Mouse (Mus musculus) midbrain, embryonic 11.5 days (tissue): ENCODE measurements around the gene B4galnt1. TPM values are rescaled to one million over a fixed set of nuclear protein-coding genes. Genes with fewer than 3 reads are reported as not detected.

Experiments used
- ATAC-seq: fragments of 200-750 bp; cut with Nextera tagmentation; 2 replicates; pipeline ENCODE4 v1.8.0; 2017; ENCODE audit warnings: moderate TSS enrichment, moderate library complexity; ENCODE audit not compliant: low FRiP score
- DNase-seq: peaks from one replicate; pipeline ENCODE4 v3.0.0; 2015; ENCODE audit warnings: low spot score; ENCODE audit errors: missing footprints
- H3K27ac ChIP-seq: fragments of 300-500 bp; sonication (generic); 2 replicates; pipeline ENCODE4 v1.5.1; 2014; ENCODE audit warnings: low read depth, low read length
- H3K27me3 ChIP-seq: fragments of 300-500 bp; sonication (generic); 2 replicates; pipeline ENCODE4 v1.6.1; 2014; ENCODE audit warnings: mild to moderate bottlenecking, low read length, moderate library complexity, mixed read lengths; ENCODE audit not compliant: control insufficient read depth, insufficient read depth
- H3K36me3 ChIP-seq: fragments of 300-500 bp; sonication (generic); 2 replicates; pipeline ENCODE4 v1.6.1; 2014; ENCODE audit warnings: mild to moderate bottlenecking, low read length, moderate library complexity, mixed read lengths; ENCODE audit not compliant: control insufficient read depth, insufficient read depth
- H3K4me1 ChIP-seq: fragments of 300-500 bp; sonication (generic); 2 replicates; pipeline ENCODE4 v1.6.1; 2014; ENCODE audit warnings: low read length; ENCODE audit not compliant: control insufficient read depth, insufficient read depth
- H3K4me2 ChIP-seq: fragments of 300-500 bp; sonication (generic); 2 replicates; pipeline ENCODE4 v1.6.1; 2014; ENCODE audit warnings: mild to moderate bottlenecking, moderate library complexity
- H3K4me3 ChIP-seq: fragments of 300-500 bp; sonication (generic); 2 replicates; pipeline ENCODE4 v1.5.1; 2014; ENCODE audit warnings: low read depth, low read length
- H3K9ac ChIP-seq: fragments of 300-500 bp; sonication (generic); 2 replicates; pipeline ENCODE4 v1.6.1; 2014; ENCODE audit warnings: low read length
- H3K9me3 ChIP-seq: fragments of 300-500 bp; sonication (generic); 2 replicates; pipeline ENCODE4 v1.6.1; 2016; ENCODE audit warnings: low read length; ENCODE audit not compliant: control insufficient read depth
- WGBS: fragments of 180-500 bp; shearing (Covaris S2); extraction: QIAGEN DNeasy Blood & Tissue Kit; methylation state at CpG from one replicate; pipeline ENCODE4 v1.1.7; 2014; 5-methylcytosine and 5-hydroxymethylcytosine counted together
- polyA plus RNA-seq: library from polyadenylated mRNA; unstranded; fragments of >200 nt; fragmentation: Nextera tagmentation; extraction: Ambion mirVana; gene quantifications from 2 replicates; pipeline ENCODE4 v1.2.1, GENCODE M21; 2014

The B4galnt1 gene
- polyA plus RNA-seq, 1 experiment from 2014 or later = 9.4 TPM

DNA sequence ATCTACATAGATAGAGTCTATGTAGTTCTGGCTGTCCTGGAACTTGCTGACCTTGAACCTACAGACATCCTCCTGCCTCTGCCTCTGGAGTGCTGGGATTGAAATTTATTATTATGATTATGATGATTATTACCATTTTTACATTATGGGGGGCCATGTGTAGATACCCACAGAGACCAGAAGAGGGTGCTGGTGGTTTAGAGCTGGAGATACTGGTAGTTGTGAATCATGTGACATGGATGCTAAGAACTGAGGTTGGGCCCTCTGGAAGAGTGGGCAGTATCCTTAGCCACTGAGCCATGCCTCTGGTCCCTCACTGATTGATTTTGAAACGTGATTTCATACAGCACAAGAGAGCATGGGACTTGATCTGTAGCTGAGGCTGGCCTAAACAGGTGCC is 21.4 kb downstream of the B4galnt1 start:
- H3K27me3 ChIP-seq = no peaks in the 10 kb centered on the region; the same call in 1 of the 2 replicates
- H3K9me3 ChIP-seq = no peaks in the 10 kb centered on the region
- H3K4me3 ChIP-seq = no peak overlapping the region
- peaks cover 24% of the 10 kb centered on the region for H3K4me1 ChIP-seq
- 82% methylated on average over 1 of the region's 1 CpGs for WGBS
- no peak for DNase-seq
- no peak overlapping the region; the same call in 1 of the 2 replicates for H3K4me2 ChIP-seq
- no peak for ATAC-seq
- H3K36me3 ChIP-seq = peaks cover 7% of the 10 kb centered on the region; the same call in 1 of the 2 replicates
- no peak overlapping the region for H3K9ac ChIP-seq
- H3K27ac ChIP-seq = no peak overlapping the region

DNA sequence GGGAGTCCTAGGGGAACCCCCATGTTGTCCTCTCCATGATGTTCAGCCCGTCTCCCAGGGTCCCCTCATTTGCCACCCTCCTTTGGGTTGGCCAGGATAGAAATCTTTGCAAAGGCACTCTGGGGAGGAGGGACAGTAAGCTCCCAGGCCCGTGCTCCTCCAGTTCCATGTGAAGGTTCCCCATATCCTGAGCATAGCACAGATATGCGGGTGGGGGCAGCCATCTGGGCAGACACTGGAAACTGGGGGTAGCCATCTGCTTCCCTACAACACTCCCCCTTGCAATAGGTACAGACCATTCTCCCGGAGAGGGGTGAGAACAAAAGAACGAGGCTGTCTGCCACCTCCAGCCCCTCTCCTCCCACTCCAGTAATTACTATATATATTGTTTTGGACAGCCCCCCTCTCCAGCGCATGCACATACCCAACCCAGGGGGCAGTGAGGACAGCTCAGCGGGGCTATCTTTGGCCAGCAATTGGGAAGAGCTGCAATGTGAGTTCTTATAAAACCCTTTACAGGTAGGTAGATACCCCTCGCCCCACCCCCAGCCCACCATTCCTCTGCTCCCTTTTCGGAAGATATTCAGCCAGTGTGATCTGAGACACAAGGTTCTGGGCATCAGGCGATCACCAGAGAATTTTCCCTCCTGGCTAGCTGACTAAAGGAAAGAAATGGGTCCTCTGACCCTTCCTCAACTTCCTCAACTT is 22.5 kb downstream of the B4galnt1 start:
- H3K4me1 ChIP-seq = peaks cover 24% of the 10 kb centered on the region
- WGBS = 55% methylated on average over 10 of the region's 10 CpGs
- H3K4me3 ChIP-seq = peak overlapping the region; percentile 72
- no peak overlapping the region for H3K27ac ChIP-seq
- no peaks in the 10 kb centered on the region; the same call in 1 of the 2 replicates for H3K27me3 ChIP-seq
- H3K9ac ChIP-seq = peak overlapping the region; percentile 81
- ATAC-seq (no peak), DNase-seq (peak; percentile 88)
- H3K4me2 ChIP-seq = peak overlapping the region; percentile 92
- peaks cover 7% of the 10 kb centered on the region; the same call in 1 of the 2 replicates for H3K36me3 ChIP-seq
- H3K9me3 ChIP-seq = no peaks in the 10 kb centered on the region

DNA sequence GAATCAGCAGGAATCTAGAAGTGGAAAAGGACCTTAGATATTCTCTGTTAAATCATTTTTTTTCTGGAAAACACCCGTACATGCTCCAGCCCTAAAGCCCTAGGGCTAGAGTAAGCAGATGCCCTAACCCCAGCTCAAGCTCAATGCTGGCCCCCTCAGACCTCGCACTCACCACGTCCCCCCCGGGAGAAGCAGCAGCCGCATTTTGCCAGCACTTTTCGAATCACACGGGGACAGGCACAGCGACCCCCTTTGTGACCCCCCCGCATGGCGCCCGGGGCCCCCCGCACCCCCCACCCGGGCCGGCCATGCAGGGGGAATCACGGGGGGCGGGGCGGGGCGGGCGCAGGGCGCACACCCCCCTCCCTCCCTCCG is 23.0 kb downstream of the B4galnt1 start:
- peaks cover 24% of the 10 kb centered on the region for H3K4me1 ChIP-seq
- peaks cover 7% of the 10 kb centered on the region; the same call in 1 of the 2 replicates for H3K36me3 ChIP-seq
- H3K9ac ChIP-seq = peak overlapping the region; percentile 81
- peak overlapping the region; percentile 72 for H3K4me3 ChIP-seq
- DNase-seq (peak; percentile 87), ATAC-seq (peak; percentile 8; the same call in 1 of the 2 replicates)
- H3K9me3 ChIP-seq = no peaks in the 10 kb centered on the region
- peak overlapping the region; percentile 92 for H3K4me2 ChIP-seq
- 3% methylated on average over 16 of the region's 21 CpGs for WGBS
- H3K27ac ChIP-seq = peak overlapping the region; percentile 50
- H3K27me3 ChIP-seq = no peaks in the 10 kb centered on the region; the same call in 1 of the 2 replicates

DNA sequence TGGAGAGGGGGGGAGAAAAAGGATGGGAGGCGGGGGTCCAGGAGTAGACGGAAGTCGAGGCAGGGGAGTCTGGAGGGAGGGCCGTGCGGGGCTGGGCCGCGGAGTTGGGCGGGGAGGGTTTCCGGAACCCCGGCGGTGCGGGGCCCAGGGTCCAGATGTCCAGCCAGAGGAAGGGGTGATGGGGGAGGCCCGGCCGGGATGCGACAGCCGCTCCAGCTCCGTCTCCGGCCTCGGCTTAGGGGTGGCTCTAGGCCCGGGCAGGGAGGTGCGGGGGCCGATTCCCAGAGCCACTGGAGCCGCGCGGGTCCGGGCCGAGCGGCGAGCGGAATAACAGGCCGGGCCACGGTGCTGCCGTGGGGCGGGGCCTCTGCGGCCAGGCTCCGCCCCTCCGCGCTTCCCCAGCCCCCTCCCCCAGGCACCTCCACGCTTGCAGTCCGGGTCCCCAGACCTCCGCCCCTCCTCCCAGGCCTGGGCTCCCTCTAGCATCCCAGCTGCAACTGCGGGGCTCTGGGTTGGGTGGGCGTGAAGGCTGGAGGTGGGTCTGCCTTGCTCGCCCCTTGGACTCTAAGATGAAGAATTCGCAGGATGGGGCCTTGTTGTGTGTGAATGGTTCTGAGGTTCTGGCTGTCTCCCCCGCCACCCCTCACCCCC is 23.6 kb downstream of the B4galnt1 start:
- peak; percentile 89 for ATAC-seq
- peak overlapping the region; percentile 50 for H3K27ac ChIP-seq
- H3K4me3 ChIP-seq = peak overlapping the region; percentile 72
- peak overlapping the region; percentile 92 for H3K4me2 ChIP-seq
- H3K4me1 ChIP-seq = peaks cover 24% of the 10 kb centered on the region
- 0% methylated on average over 40 of the region's 46 CpGs for WGBS
- peaks cover 7% of the 10 kb centered on the region; the same call in 1 of the 2 replicates for H3K36me3 ChIP-seq
- peak overlapping the region; percentile 81 for H3K9ac ChIP-seq
- no peaks in the 10 kb centered on the region for H3K9me3 ChIP-seq
- H3K27me3 ChIP-seq = no peaks in the 10 kb centered on the region; the same call in 1 of the 2 replicates
- DNase-seq = peak; percentile 98

DNA sequence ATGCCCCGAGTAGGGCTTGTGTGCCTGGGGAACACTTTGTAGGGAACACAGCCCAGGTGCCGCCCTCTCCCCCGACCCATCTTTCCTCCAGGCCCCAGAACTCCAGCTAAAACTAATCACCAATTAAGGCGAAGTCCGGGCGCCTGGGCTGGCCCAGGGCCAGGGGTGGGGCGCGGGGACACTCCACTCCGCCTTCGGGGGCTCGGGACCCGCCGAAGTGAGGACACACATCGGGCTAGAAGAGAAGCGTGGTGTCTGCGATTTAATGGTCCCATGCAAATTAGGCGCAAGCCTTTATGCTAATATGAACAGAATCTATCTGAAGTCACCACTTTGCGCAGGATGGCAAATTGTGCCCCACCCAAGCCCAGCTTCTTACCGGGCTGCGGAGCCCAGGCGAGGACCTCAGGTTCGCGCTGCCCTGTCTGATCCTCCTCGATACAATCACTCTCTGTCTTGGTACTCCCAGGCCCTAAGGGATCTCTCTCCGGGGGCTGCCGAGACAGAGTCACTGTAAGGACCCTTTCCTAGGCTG is 24.2 kb downstream of the B4galnt1 start:
- Histone ChIP-seq H3K4me2 (peak overlapping the region; percentile 92), H3K27me3 (no peaks in the 10 kb centered on the region), H3K9ac (peak overlapping the region; percentile 81), H3K4me3 (peak overlapping the region; percentile 72), H3K4me1 (peaks cover 24% of the 10 kb centered on the region), H3K27ac (peak overlapping the region; percentile 50), H3K36me3 (peaks cover 7% of the 10 kb centered on the region; the same call in 1 of the 2 replicates), H3K9me3 (no peaks in the 10 kb centered on the region)
- ATAC-seq (peak; percentile 10), DNase-seq (peak; percentile 95)
- WGBS = under 1% methylated on average over 26 of the region's 26 CpGs

DNA sequence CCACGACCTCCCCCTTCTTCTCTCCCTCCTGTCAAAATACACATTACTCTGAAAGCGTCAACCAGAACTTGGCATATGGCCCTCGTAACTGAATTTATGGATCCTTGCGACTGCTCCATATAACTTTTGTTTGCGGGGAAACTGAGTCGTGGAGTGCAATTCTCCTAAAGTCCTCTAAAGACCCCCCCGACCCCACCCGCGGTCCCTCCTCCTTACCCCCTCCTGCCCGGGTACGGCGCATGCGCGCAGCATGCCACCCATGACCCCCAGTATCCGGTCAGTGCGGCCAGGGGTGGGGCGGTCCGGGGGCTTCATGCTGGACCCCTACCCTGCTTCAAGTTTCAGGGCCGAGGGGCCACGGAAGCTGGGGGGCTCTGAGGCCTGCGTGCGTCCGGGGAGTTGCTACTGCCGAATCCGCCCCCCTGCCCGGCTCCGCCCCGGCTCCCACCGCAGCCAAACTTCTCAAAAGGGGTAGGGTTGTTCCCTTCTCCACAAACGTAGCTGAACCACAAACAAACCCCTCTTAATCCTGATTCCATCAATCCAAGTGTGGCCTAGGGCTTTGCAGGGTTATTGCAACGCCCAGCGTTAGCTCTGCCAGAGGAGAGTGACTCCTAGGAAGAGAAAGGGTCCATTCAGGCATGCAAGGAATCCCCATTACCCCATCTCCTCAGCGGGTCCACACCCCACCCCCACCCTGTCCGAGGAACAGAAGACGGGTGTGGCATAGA is 24.8 kb downstream of the B4galnt1 start, which contains the start of gene Arhgef25:
TSS of gene Arhgef25 (minus strand) at position 433 of the 731 bp plus-strand sequence.
- Histone ChIP-seq H3K4me1 (peaks cover 30% of the 10 kb centered on the region), H3K36me3 (peaks cover 7% of the 10 kb centered on the region; the same call in 1 of the 2 replicates)
- WGBS = under 1% methylated on average over 34 of the region's 35 CpGs

DNA sequence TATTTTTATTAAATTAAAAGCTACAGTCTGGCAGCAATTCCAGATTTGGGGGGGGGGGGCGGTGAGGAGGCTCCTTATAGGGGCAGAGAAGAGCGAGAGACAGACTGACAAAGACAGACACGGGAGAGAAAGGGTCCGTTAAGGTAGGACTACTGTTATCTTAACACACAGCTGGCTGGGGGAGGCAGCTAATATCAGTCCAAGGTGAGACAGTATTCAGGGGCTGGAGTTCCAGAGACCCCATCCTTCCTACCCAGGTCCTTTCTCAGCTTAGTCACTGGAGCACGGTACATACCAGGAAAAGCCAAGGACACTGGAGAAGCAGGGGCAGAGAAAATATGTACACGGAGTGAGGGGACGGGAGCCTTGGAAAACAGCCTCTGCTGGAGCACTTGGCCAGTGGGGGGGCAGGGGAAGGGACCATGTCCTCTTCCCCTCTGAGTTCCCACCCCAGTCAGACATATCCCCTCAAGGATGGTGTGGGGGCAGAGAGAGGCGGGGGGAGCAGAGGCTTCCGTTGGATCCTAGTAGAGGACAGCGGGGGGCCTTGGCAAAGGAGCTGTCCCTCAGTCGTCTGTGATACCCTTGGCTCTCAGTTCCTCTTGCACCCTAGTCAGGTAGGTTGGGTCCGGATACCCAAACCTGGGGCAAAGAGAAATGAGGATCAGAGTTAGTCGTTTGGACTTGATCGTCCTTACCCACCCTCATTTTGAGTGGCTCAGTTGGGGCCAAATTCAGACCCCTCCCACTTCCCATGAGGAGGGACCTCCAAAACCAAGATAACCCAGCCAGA is 25.6 kb downstream of the B4galnt1 start:
- DNase-seq = peak; percentile 85
- peaks cover 33% of the 10 kb centered on the region for H3K4me1 ChIP-seq

More for the DNA sequence above, 24.8 kb downstream of the B4galnt1 start, which contains the start of gene Arhgef25:
- Histone ChIP-seq H3K27me3 (no peaks in the 10 kb centered on the region), H3K4me2 (peak within 1 kb of the TSS; percentile 92), H3K27ac (peak within 1 kb of the TSS; percentile 60), H3K4me3 (peak within 1 kb of the TSS; percentile 72), H3K9me3 (no peaks in the 10 kb centered on the region), H3K9ac (peak within 1 kb of the TSS; percentile 81)
- peak; percentile 95 for DNase-seq
- peak; percentile 22; the same call in 1 of the 2 replicates for ATAC-seq

More for the DNA sequence above, 25.6 kb downstream of the B4galnt1 start:
- peak overlapping the region; percentile 81; the same call in 1 of the 2 replicates for H3K9ac ChIP-seq
- H3K4me3 ChIP-seq = peak overlapping the region; percentile 72; the same call in 1 of the 2 replicates
- no peak for ATAC-seq
- H3K4me2 ChIP-seq = peak overlapping the region; percentile 92
- H3K36me3 ChIP-seq = peaks cover 7% of the 10 kb centered on the region; the same call in 1 of the 2 replicates
- H3K27me3 ChIP-seq = no peaks in the 10 kb centered on the region
- WGBS = 32% methylated on average over 14 of the region's 14 CpGs
- H3K9me3 ChIP-seq = no peaks in the 10 kb centered on the region
- H3K27ac ChIP-seq = 0 out of 2 replicates have a peak overlapping the region, but pooled peaks have one; percentile 20
